Mouse (Mus musculus) G1E-ER4 (cell line): ENCODE measurements around the gene Rnase1. TPM values are rescaled to one million over a fixed set of nuclear protein-coding genes. Genes with fewer than 3 reads are reported as not detected.

Experiments used
- GATA1 ChIP-seq: IDR thresholded peaks from one replicate; pipeline ENCODE4 v1.8.0; 2012; ENCODE audit warnings: low read length, inconsistent platforms
- polyA plus RNA-seq: library from polyadenylated mRNA; stranded (reverse); fragments of >175 nt; gene quantifications from 2 replicates; pipeline ENCODE4 v1.2.3, GENCODE M21; 2012

Rnase1 gene
- polyA plus RNA-seq, 1 experiment: not detected

DNA sequence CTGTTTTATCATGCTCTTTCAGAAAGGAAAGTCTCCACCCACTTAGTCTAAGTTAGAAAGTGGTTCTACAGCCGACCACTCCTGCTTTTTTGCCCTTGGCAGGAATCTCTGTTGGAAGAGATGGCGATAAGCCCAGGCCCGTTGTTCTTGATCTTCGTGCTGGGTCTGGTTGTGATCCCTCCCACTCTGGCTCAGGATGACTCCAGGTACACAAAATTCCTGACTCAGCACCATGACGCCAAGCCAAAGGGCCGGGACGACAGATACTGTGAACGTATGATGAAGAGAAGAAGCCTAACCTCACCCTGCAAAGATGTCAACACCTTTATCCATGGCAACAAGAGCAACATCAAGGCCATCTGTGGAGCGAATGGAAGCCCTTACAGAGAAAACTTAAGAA is 45.3 kb downstream of the Rnase1 start:
- TF ChIP-seq GATA1: no peak

DNA sequence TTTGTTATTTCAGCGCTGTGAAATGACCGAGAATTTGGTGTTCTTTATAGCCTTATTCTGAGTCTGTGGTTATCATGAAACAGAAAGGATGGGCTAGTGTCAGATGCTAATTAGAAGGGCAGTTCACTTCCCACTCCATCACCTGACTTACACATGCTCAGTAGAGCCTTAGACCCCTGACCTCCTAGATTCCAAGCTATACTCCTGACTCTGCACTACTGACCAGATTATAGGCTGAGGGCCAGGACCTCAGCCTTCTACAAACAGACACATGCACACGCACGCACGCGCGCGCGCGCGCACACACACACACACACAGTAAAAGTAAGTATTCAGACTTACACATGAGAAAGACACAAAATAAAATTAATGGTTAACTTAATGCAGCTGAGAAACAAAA is 47.7 kb downstream of the Rnase1 start:
- TF ChIP-seq GATA1: no peak

DNA sequence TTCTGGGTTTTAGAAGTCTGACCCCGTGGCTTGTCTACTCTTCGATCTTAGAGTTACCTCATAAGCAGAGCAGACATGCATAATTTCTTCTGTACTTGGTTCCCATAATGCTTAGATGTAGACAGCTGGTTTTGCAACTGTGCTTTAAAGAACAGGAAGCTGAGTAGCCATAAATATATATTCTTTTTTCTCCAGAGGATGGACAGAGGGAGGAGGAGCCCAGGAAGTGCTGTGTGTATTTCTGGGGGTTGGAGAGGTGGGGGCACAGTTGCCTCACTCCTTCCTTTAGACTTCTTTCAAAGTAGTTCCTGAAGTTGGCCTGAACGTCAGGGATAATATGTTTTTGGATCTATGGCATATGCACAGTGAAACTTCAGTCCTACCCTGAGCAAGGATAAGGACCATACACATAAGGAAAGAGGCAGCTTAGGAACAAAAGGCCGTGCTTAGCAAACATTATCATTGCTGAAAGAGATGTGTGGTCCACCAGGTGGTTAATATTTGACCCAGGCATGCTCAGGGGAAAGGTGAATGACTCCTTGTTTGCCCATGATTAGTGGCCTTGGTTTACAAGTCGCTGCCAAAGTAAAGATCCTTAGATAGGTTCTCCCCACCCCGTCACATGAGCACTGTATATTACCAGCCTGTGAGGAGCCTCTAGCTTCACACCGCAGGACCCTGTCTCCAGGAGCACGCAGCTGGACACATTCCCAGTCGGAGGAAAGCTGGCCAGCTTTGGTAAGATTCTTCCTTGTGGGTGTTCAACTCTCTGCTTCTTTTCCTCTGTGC is 50.7 kb downstream of the Rnase1 start:
- no peak for TF ChIP-seq GATA1

Other genes with a start within 250 kb of the Rnase1 start
- not detected in 2 replicates for gene Klhl33, start 249.3 kb downstream of the Rnase1 start, polyA plus RNA-seq
- gene Osgep, start 221.9 kb downstream of the Rnase1 start, polyA plus RNA-seq: 46.1 and 70.5 TPM in 2 replicates
- gene Apex1, start 221.8 kb downstream of the Rnase1 start, polyA plus RNA-seq: 204 and 236 TPM in 2 replicates
- 74.0 and 135 TPM in 2 replicates for gene Pip4p1, start 215.9 kb downstream of the Rnase1 start, polyA plus RNA-seq
- 0.79 and 1.1 TPM in 2 replicates for gene Pnp, start 215.7 kb downstream of the Rnase1 start, polyA plus RNA-seq
- gene Gm49342, start 202.3 kb downstream of the Rnase1 start, polyA plus RNA-seq: 0.12 and 1.1 TPM in 2 replicates
- not detected in 2 replicates for gene Pnp2, start 190.8 kb downstream of the Rnase1 start, polyA plus RNA-seq
- gene Rnase10, start 139.0 kb downstream of the Rnase1 start, polyA plus RNA-seq: not detected in 2 replicates
- not detected in 2 replicates for gene Rnase9, start 104.9 kb downstream of the Rnase1 start, polyA plus RNA-seq
- not detected in 2 replicates for gene Rnase11, start 96.6 kb downstream of the Rnase1 start, polyA plus RNA-seq
- not detected in 2 replicates for gene Rnase12, start 89.1 kb downstream of the Rnase1 start, polyA plus RNA-seq
- not detected in 2 replicates for gene Olfr750, start 72.3 kb downstream of the Rnase1 start, polyA plus RNA-seq
- not detected in 2 replicates for gene Rnase4, start 55.7 kb downstream of the Rnase1 start, polyA plus RNA-seq
- not detected in 2 replicates for gene Ang, start 55.6 kb downstream of the Rnase1 start, polyA plus RNA-seq
- gene Eddm3b, start 32.4 kb downstream of the Rnase1 start, polyA plus RNA-seq: not detected in 2 replicates
- 0.03 TPM in 1 of 2 replicates, not detected in the other for gene Rnase6, start 22.9 kb downstream of the Rnase1 start, polyA plus RNA-seq
- gene Rnase2b, start 15.5 kb upstream of the Rnase1 start, polyA plus RNA-seq: not detected in 2 replicates
- gene Ang2, start 52.4 kb upstream of the Rnase1 start, polyA plus RNA-seq: not detected in 2 replicates
- not detected in 2 replicates for gene Ear14, start 56.6 kb upstream of the Rnase1 start, polyA plus RNA-seq
- not detected in 2 replicates for gene Rnase2a, start 109.3 kb upstream of the Rnase1 start, polyA plus RNA-seq
- not detected in 2 replicates for gene Gm7247, start 215.0 kb upstream of the Rnase1 start, polyA plus RNA-seq